Mouse (Mus musculus) embryonic facial prominence, embryonic 10.5 days (tissue): ENCODE data around the gene Ehd2. TPM values are rescaled to one million over a fixed set of nuclear protein-coding genes. Genes with fewer than 3 reads are reported as not detected.

Experiments
- DNase-seq: peaks from one replicate; pipeline ENCODE4 v3.0.0-alpha.2; 2017; ENCODE audit warnings: low spot score
- H3K27ac ChIP-seq: fragments of 300-500 bp; sonication (generic); replicated peaks from 2 replicates; pipeline ENCODE4 v1.5.1; 2016; ENCODE audit warnings: mild to moderate bottlenecking
- H3K27me3 ChIP-seq: fragments of 300-500 bp; sonication (generic); replicated peaks from 2 replicates; pipeline ENCODE4 v1.6.1; 2016; ENCODE audit warnings: low read depth, mild to moderate bottlenecking; ENCODE audit not compliant: poor library complexity, severe bottlenecking
- H3K36me3 ChIP-seq: fragments of 300-500 bp; sonication (generic); replicated peaks from 2 replicates; pipeline ENCODE4 v1.6.1; 2016; ENCODE audit warnings: mild to moderate bottlenecking, moderate library complexity
- H3K4me1 ChIP-seq: fragments of 300-500 bp; sonication (generic); 2 replicates; pipeline ENCODE4 v1.6.1; 2016
- H3K4me3 ChIP-seq: fragments of 300-500 bp; sonication (generic); 2 replicates; pipeline ENCODE4 v1.5.1; 2016; ENCODE audit warnings: mild to moderate bottlenecking, moderate library complexity
- H3K9me3 ChIP-seq: fragments of 300-500 bp; sonication (generic); 2 replicates; pipeline ENCODE4 v1.6.1; 2016; ENCODE audit warnings: mild to moderate bottlenecking
- WGBS: fragments of 180-500 bp; shearing (Covaris S2); methylation state at CpG from one replicate; pipeline ENCODE4 v1.1.7; 2016; 5-methylcytosine and 5-hydroxymethylcytosine counted together
- polyA plus RNA-seq: library from polyadenylated mRNA; unstranded; fragments of >200 nt; fragmentation: Nextera tagmentation; extraction: Ambion mirVana; gene quantifications from 2 replicates; pipeline ENCODE4 v1.2.1, GENCODE M21; 2016

Ehd2 gene
- polyA plus RNA-seq, 1 experiment from 2014 or later, result 13.8 TPM

DNA sequence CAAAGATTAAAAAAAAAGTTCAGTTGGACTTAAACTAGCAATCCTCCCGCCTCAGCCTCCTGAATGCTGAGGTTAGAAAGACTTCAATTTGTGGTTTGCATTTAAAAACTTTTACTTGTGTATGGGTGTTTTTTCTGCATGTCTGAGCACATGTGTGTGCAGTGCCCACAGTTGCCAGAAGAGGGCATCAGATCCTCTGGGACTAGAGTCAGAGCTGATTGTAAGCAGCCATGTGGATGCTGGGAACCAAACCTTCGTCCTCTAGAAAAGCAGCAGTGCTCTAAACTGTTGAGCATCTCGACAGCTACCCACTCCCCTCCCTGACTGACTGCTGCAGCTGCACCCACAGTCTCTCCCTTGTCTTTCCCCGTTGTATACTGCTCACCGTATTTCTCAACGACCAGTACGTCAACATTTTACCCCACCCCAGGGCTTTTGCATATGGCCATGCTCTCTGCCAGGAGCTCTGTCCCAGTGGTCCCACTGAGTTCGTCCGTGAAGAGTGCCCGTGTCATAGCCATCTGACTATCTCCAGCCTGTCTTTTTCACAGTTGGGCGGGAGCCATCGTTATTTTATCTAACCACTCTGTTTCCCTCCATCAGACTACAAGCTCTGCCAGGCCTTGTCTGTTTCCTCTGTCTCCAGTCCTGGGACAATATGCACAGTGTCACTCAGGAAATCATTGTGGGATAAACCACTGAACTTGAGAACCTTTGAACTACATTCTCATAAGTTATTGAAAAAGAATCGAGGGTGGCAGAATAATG is 13.9 kb downstream of the Ehd2 start:
- H3K9me3 ChIP-seq, result peaks cover 6% of the 10 kb centered on the region; the same call in 1 of the 2 replicates
- H3K4me1 ChIP-seq, result peaks cover 13% of the 10 kb centered on the region
- H3K27me3 ChIP-seq, result peaks cover 17% of the 10 kb centered on the region
- no peak overlapping the region for H3K27ac ChIP-seq
- no peak overlapping the region for H3K4me3 ChIP-seq
- 92% methylated on average over 13 of the region's 13 CpGs for WGBS
- peaks cover 11% of the 10 kb centered on the region for H3K36me3 ChIP-seq
- DNase-seq, result no peak

DNA sequence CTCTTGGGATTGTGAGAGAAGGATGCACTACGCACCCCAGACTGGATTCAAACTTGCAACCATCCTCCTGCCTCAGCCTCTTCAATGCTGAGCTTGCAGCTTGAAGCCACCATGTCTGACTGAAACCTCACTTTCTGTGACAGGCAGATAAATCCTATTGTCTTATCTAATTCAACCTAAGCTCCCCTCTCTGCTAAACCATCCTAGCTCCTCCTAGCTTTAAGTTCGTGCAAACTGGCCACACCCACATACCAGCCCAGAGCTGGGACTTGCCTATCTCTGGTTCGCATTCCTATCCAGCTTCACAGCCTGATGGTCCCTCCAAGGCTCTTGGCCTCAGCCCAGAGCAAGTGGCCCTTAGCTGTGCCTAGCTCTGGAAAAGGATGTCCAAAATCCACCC is 15.0 kb downstream of the Ehd2 start:
- Histone ChIP-seq H3K9me3 (peaks cover 6% of the 10 kb centered on the region; the same call in 1 of the 2 replicates), H3K27ac (no peak overlapping the region), H3K27me3 (peaks cover 17% of the 10 kb centered on the region), H3K4me3 (no peak overlapping the region), H3K4me1 (peaks cover 21% of the 10 kb centered on the region), H3K36me3 (peaks cover 9% of the 10 kb centered on the region)
- no peak for DNase-seq
- 79% methylated on average over 3 of the region's 3 CpGs for WGBS

DNA sequence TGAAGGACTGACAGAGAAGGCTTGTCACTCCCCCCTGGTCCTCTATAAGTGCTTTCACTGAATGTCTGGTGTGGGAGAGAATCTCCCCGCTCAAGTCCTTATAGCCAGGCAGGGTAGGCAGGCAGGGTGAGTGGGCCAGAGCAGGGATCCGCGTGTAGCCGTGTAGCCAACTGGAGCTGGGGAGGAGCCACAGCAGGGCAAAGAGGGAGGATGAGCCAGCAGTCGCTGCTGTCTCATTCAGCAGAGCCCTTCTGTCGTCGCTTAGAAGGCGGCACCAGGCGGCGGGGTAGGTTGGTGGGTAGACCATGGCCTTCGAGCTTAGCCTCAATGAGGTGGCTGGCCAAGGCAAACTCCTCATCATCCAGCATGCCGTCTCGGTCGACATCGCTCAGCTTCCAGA is 17.4 kb downstream of the Ehd2 start:
- peaks cover 21% of the 10 kb centered on the region for H3K4me1 ChIP-seq
- 0 out of 2 replicates have a peak, but pooled peaks cover 2% of the 10 kb centered on the region for H3K27me3 ChIP-seq
- H3K4me3 ChIP-seq, result no peak overlapping the region
- no peak for DNase-seq
- 85% methylated on average over 15 of the region's 15 CpGs for WGBS
- H3K9me3 ChIP-seq, result peaks cover 6% of the 10 kb centered on the region; the same call in 1 of the 2 replicates
- H3K27ac ChIP-seq, result no peak overlapping the region
- peaks cover 7% of the 10 kb centered on the region for H3K36me3 ChIP-seq

DNA sequence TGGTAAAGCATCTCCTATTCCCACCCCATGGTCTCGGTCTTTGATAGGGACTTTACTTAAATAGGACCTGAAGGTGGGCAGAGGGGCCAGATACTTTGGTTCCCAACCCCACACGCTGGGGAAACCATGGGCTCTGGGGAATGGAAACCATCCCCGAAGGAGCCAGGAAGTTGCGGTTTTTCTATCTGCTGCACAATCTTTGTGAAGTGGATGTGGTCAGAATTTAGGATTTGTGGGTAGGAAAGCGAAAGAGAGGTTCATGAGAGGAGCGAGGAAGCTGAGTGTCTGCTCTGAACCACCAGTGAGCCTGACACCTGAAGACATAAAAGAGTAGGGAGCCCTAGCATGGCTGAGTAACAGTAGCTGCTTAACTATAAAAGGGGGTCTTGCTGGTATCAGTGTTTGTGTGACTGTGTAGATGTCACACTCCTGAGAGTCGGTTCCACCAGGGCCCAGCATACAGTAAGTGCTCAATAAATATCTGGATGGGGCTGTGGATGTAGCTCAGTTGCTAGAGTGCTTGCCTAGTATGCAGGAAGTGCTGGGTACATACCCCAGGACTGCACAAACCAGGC is 18.1 kb downstream of the Ehd2 start:
- Histone ChIP-seq H3K27me3 (no peaks in the 10 kb centered on the region), H3K27ac (no peak overlapping the region), H3K4me1 (peaks cover 26% of the 10 kb centered on the region), H3K4me3 (no peak overlapping the region), H3K36me3 (peaks cover 12% of the 10 kb centered on the region), H3K9me3 (peaks cover 6% of the 10 kb centered on the region; the same call in 1 of the 2 replicates)
- DNase-seq, result no peak
- 82% methylated on average over 7 of the region's 7 CpGs for WGBS

DNA sequence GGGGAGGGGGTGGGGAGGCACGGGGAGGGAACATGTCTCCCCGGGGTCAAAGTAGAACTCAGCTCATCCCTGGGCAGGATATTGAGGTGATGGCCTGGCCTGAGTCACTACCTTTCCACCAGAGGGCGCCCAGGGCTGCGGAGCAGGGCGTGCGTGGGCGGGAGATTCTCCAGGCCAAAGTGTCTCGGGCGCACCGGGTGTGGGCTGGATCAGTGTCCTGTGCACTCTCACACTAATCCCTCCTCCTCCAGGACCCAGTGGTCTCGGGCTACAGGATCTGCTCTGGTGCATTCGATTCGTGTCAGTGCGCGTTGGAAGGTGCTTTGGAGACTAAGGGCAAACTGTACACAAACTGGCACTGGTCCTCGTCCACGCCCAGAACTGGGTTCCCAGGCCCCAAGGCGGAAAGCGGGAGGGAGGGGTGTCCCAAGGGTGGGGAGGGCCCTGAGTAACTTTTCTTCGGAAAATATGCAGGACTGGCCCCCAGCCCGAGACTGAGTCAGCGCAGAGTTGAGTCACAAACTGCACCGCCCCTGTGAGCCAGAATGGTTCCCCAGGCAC is 18.9 kb downstream of the Ehd2 start:
- Histone ChIP-seq H3K4me1 (peaks cover 32% of the 10 kb centered on the region), H3K4me3 (peak overlapping the region; percentile 45), H3K36me3 (peaks cover 21% of the 10 kb centered on the region), H3K27me3 (no peaks in the 10 kb centered on the region), H3K27ac (peak overlapping the region; percentile 60), H3K9me3 (peaks cover 3% of the 10 kb centered on the region; the same call in 1 of the 2 replicates)
- DNase-seq, result peak; percentile 85
- 6% methylated on average over 23 of the region's 23 CpGs for WGBS

DNA sequence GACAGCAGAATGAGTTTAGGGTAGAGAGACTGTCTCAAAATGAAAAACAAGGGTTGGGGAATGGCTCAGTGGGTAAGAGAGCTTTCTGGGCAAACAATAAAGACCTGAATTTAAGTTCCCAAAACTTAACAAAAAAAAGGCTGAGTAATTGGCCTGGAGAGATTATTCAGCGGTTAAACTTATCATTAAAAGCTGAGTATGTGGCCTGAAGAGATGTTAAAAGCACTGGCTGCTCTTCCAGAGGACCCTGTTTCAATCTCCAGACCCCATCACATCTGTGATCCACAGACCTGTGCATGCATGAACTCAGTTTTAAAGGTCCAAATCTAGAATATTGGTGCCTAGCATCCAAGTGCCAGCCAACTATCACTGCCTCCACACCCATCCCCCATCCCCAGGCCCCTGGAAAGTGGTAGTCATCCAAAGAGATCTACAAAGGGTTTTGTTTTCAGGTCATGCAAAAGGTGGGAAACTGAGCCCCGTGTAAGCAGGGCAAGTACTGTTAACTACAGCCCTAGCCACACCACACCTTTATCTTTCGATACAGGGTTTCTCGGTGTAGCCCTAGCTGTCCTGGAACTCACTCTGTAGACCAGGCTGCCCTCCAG is 19.6 kb downstream of the Ehd2 start:
- Histone ChIP-seq H3K4me3 (peak overlapping the region; percentile 45), H3K27ac (no peak overlapping the region), H3K36me3 (peaks cover 28% of the 10 kb centered on the region), H3K27me3 (no peaks in the 10 kb centered on the region), H3K4me1 (peaks cover 32% of the 10 kb centered on the region), H3K9me3 (no peaks in the 10 kb centered on the region)
- WGBS, result 47% methylated on average over 4 of the region's 4 CpGs
- DNase-seq, result no peak

DNA sequence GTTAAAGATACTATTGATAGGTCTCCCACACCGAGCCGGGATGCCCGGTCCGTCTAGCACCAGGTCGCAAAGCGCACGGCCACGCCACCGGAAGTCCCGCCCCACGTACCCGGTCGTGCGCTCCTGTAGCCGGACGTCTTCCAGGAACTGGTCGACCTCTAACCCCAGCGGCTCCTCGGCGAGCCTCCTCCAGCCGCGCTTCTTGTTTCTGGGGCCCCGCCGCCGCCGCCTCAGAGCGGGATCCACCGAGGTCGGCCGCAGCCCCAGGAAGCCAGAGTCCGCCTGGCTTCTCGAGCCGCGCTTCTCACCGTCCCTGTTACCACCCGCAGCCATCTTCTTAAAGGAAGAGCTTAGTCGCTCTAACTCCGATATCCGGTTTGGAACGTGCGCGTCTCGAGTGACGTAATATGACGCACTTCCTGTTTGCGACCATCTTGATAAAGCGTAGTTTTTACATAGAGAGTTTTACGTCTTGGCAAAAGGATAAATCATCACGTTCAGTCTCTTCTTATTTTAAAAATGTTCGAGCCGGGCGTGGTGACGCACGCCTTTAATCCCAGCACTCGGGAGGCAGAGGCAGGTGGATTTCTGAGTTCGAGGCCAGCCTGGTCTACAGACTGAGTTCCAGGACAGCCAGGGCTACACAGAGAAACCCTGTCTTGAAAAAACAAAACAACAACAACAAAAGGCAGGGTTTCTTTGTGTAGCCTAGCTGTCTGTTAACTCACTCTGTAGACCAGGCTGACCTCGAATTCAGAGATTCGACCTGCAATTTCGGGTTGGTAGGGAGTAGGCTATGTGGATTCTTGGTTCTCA is 21.4 kb downstream of the Ehd2 start, which contains the start of gene Nop53:
TSS of gene Nop53 (minus strand) at position 354 of the 816 bp plus-strand sequence.
- H3K27ac ChIP-seq, result peak within 1 kb of the TSS; percentile 95
- H3K36me3 ChIP-seq, result peaks cover 46% of the 10 kb centered on the region
- H3K4me3 ChIP-seq, result peak within 1 kb of the TSS; percentile 82
- peak; percentile 94 for DNase-seq
- 1% methylated on average over 59 of the region's 59 CpGs for WGBS
- no peaks in the 10 kb centered on the region for H3K27me3 ChIP-seq
- peaks cover 32% of the 10 kb centered on the region for H3K4me1 ChIP-seq
- no peaks in the 10 kb centered on the region for H3K9me3 ChIP-seq

DNA sequence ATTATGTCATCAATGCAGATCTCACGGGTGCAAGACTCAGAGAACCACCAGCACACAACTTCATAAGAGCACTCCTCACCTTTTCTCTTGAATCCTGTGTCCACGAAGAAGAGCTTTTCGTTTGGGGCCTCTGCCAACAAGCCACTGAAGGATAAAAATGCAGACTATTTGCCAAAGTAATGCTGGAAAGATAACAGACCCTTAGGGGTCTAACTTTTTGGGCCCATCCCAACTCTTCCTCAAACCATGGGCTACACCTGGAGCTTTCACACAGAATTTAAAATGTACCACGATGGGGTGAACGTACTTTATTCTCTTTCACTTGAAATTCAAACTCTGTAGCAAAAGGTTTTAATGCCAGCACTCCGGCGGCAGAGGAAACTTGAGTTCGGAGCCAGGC is 22.2 kb downstream of the Ehd2 start:
- Histone ChIP-seq H3K4me1 (peaks cover 32% of the 10 kb centered on the region), H3K36me3 (peaks cover 49% of the 10 kb centered on the region), H3K27me3 (no peaks in the 10 kb centered on the region), H3K9me3 (no peaks in the 10 kb centered on the region), H3K4me3 (peak overlapping the region; percentile 82), H3K27ac (peak overlapping the region; percentile 95)
- 8% methylated on average over 8 of the region's 8 CpGs for WGBS
- no peak for DNase-seq

DNA sequence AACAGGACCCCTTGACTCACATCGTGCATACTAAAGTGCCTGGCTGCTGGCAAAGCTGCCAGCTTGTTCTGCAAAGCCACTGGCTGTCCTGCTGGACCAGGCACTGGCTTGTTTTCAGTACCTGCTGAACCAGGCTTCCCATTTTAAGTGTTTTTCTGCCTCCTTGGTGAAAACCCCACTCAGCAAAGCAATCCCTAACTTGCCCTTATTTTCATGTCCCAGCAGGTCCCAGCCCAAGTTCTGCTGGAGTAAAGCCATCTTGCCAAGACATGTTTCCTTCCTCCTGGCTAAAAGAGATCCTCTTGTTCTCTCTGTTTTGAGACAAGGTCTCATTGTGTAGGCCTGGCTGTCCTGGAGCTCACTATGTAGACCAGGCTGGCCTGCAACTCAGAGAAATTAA is 23.1 kb downstream of the Ehd2 start:
- H3K27me3 ChIP-seq, result no peaks in the 10 kb centered on the region
- H3K4me1 ChIP-seq, result peaks cover 32% of the 10 kb centered on the region
- H3K4me3 ChIP-seq, result peak overlapping the region; percentile 82
- 94% methylated on average over 1 of the region's 1 CpGs for WGBS
- no peaks in the 10 kb centered on the region for H3K9me3 ChIP-seq
- no peak overlapping the region for H3K27ac ChIP-seq
- peaks cover 55% of the 10 kb centered on the region for H3K36me3 ChIP-seq
- DNase-seq, result no peak

DNA sequence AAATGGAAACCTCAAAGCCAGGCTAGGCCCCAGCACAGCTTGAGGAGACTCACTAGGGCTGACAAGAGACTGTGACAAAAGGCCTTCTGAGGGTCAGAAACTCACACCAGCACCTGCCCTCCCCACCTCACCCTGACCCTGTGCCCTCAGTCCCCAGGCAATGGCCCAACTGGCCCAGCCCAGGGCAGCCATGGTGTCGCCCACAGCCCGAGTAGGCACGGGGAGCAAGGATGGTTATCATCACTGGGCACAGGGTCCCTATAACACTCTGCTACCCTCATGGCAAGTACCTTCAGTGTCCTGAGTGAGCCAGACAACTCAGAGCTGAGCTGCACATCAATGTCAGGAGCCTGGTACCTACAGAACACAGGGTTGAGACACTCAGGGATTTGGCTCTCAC is 28.7 kb downstream of the Ehd2 start:
- 90% methylated on average over 3 of the region's 3 CpGs for WGBS
- H3K4me3 ChIP-seq, result no peak overlapping the region

DNA sequence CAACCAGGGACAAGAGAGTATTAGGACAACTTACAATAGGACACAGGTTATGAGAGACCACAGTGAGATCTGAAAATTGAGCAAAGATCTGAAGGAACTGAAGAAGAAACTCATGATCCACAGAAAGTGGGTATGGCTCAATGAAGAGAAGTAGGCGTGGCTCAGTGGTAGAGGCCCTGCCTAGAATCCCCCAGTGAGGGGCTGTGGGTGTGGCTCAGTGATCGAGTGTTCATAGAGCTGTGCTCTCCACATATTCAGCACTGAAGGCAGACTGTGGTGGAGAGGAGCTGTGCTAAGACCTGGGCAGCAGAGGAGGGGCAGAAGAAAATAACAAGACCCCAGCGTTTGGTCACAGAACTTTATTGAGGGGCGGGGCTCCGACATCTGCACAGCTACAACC is 29.9 kb downstream of the Ehd2 start:
- DNase-seq, result no peak
- H3K27ac ChIP-seq, result no peak overlapping the region
- peaks cover 6% of the 10 kb centered on the region; the same call in 1 of the 2 replicates for H3K9me3 ChIP-seq
- WGBS, result 92% methylated on average over 5 of the region's 5 CpGs
- H3K4me3 ChIP-seq, result no peak overlapping the region
- H3K4me1 ChIP-seq, result peaks cover 5% of the 10 kb centered on the region; the same call in 1 of the 2 replicates
- H3K27me3 ChIP-seq, result no peaks in the 10 kb centered on the region
- peaks cover 79% of the 10 kb centered on the region for H3K36me3 ChIP-seq

More for the DNA sequence above, 28.7 kb downstream of the Ehd2 start:
- no peaks in the 10 kb centered on the region for H3K27me3 ChIP-seq
- H3K36me3 ChIP-seq, result peaks cover 90% of the 10 kb centered on the region
- H3K27ac ChIP-seq, result no peak overlapping the region
- no peak for DNase-seq
- peaks cover 1% of the 10 kb centered on the region; the same call in 1 of the 2 replicates for H3K4me1 ChIP-seq
- H3K9me3 ChIP-seq, result peaks cover 6% of the 10 kb centered on the region; the same call in 1 of the 2 replicates
